Mouse (Mus musculus) olfactory bulb, adult 2 months (tissue): ENCODE data around the gene Serinc5.

Source experiments
- CTCF ChIP-seq: fragments of 200-500 bp; IDR thresholded peaks from 2 replicates; pipeline ENCODE4 v1.5.1; 2012; ENCODE audit warnings: low read depth, mild to moderate bottlenecking, low read length, moderate library complexity; ENCODE audit not compliant: insufficient read depth
- POLR2A ChIP-seq: fragments of 200-500 bp; IDR thresholded peaks from 2 replicates; pipeline ENCODE4 v1.6.1; 2012; ENCODE audit warnings: mild to moderate bottlenecking, low read depth, low read length, moderate library complexity; ENCODE audit not compliant: insufficient read depth

- TF ChIP-seq POLR2A (no peak), CTCF (no peak)
Measured at GRCm38 (mm10) chr13:92644199-92644598, 33.3 kb downstream of the Serinc5 start.
